Mouse (Mus musculus): ENCODE data around the gene Sox15.
"Not testable (repeated sequence)": the region's sequence is repeated elsewhere in the genome, so short reads cannot be mapped to it uniquely, and the experiment has no call there.

The Sox15 gene

DNA sequence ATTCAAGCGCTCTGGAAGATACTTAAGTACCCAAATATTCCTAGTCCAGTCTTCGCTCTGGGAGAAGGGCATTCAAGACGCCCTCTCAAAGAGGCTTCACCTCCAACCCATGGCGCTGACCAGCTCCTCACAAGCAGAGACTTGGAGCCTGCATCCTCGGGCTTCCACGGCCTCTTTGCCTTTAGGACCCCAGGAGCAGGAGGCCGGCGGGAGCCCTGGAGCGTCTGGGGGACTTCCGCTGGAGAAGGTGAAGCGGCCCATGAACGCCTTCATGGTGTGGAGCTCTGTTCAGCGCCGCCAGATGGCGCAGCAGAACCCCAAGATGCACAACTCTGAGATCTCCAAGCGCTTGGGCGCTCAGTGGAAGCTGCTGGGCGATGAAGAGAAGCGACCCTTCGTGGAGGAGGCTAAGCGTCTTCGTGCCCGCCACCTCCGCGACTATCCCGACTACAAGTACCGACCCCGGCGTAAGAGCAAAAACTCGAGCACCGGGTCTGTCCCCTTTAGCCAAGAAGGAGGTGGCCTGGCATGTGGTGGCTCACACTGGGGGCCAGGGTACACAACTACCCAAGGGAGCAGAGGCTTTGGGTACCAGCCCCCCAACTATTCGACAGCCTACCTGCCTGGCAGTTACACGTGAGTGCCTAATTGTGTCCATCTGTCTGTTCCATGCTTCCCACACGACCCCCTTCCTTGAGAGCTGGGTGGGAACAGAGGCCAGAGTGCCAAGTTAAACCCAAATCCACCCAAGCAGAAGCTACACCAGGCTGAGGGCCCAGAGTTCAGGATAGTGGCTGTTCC lies at the start of gene Sox15:
Gene Sox15 (plus strand): TSS at position 51 of the 801 bp plus-strand sequence.
- peak; percentile 90 for DNase-seq (ENCODE audit: low read depth, low spot score)

GRCm38 (mm10) chr11:69605726-69606490 lies 49.2 kb upstream of the Sox15 start, which contains the start of gene Atp1b2:
Gene Atp1b2, minus strand, starts transcription at chr11:69605942.
- peak; percentile 92 for DNase-seq (ENCODE audit: low read depth, low spot score)

- no peak for DNase-seq (ENCODE audit: low read depth, low spot score)
These were observed 48.7 kb upstream of the Sox15 start for GRCm38 (mm10) chr11:69606491-69606795.

GRCm38 (mm10) chr11:69606832-69607231 lies 48.3 kb upstream of the Sox15 start:
- DNase-seq (ENCODE audit: low read depth, low spot score), result no peak

DNA sequence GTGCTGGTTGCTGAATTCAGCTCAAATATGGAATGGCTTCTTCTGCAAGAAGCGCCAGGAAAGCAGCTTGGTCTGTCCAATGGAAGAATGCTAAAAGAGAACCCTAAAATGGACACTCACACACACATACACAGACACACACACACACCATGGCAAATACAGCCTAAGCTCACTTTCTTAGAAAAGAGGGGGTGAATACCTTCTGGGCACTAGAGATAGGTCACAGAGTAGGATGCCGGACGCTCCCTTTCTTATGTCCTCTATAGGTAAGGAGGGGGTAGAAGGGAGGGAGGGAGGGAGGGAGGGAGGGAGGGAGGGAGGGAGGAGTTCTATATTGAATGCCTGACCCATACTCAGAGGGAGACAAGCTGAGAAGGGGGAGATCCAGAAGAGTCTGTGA lies 46.6 kb upstream of the Sox15 start:
- no peak for DNase-seq (ENCODE audit: low read depth, low spot score)

DNA sequence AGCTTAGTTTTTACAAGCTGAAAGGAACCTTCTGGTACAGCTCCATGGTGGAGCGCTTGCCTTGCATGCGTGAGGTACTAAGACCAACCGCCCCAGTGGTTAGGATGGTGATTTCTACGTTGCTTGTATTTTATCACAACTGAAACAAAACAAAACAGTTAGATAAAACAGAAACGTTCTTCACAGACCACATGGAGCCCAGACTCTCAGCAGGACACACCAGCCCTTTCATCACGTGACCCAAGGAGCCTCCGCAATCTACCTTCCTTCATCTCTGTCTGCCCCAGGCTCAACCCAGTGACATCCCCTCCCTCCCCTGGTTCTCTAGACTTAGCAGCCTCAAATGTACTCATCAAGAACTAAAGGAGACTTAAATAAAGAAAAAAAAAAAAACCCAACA lies 45.7 kb upstream of the Sox15 start:
- DNase-seq (ENCODE audit: low read depth, low spot score), result no peak

GRCm38 (mm10) chr11:69610899-69611298 lies 44.2 kb upstream of the Sox15 start:
- no peak for DNase-seq (ENCODE audit: low read depth, low spot score)

GRCm38 (mm10) chr11:69613553-69614256 lies 41.4 kb upstream of the Sox15 start:
- peak; percentile 87 for DNase-seq (ENCODE audit: low read depth, low spot score)

- DNase-seq (ENCODE audit: low read depth, low spot score), result not testable (repeated sequence)
These were observed 40.9 kb upstream of the Sox15 start for GRCm38 (mm10) chr11:69614257-69614588.

- DNase-seq (ENCODE audit: low read depth, low spot score), result no peak
These were observed 38.3 kb upstream of the Sox15 start for GRCm38 (mm10) chr11:69616781-69617180.

DNA sequence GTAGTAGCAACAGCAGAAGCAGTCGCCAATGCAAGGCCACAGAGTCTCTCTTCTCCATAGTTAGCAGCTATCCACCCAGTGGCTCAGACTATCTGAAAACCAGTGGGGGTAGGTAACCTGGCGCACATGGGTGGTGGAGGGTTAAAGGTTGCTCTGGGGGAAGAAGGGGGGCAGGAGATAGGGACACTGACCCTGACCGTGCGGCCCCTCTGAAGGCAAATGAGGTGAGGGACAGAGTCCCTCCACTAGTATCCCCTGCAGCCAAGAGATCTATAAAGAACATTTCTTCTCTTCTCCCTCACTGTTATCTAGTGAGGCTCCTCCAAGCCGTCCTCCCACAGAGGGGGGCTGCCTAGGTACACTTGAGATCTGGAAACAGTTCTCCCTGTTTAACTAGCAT lies 37.3 kb upstream of the Sox15 start, which contains the start of gene Shbg:
Gene Shbg (minus strand): TSS at position 101 of the 400 bp plus-strand sequence.
- no peak for DNase-seq (ENCODE audit: low read depth, low spot score)

GRCm38 (mm10) chr11:69620394-69621081 lies 34.6 kb upstream of the Sox15 start:
- no peak for DNase-seq (ENCODE audit: low read depth, low spot score)

DNA sequence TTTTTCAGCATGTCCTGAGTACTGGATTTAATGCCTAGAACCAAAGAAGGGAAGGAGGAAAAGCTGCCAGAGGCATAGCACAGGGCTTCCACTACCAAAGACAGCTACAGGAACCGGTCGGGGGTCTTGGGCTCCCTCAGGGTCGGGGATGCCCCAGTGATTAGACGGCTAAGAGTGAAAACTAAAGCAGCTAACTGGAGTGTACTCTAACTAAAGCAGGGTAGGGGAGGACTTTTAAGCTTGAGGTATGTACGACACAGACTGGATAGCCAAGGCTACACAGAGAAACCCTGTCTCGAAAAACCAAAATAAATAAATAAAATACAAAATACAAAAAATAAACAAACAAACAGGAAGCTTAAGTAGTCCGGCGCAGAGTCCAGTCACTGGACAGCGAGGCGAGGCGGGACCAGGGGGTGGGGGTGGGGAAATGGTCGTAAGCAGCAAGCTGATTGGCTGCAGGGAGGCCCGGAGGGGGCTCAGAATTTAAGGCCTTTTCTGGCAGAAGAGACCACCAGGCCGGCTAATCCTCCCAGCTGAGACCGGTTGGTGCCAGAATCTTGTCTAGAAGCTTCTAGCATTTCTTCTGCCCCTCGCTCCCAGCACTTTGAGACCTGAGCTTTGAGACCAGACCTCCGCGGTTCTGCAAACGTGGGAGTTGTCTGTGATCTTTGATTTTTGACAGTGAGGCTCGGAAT lies 33.4 kb upstream of the Sox15 start, which contains the start of gene Sat2:
Gene Sat2 (plus strand): TSS at position 454 of the 698 bp plus-strand sequence.
- no peak for DNase-seq (ENCODE audit: low read depth, low spot score)

- no peak for DNase-seq (ENCODE audit: low read depth, low spot score)
These were observed 32.7 kb upstream of the Sox15 start for GRCm38 (mm10) chr11:69622406-69622805.

DNA sequence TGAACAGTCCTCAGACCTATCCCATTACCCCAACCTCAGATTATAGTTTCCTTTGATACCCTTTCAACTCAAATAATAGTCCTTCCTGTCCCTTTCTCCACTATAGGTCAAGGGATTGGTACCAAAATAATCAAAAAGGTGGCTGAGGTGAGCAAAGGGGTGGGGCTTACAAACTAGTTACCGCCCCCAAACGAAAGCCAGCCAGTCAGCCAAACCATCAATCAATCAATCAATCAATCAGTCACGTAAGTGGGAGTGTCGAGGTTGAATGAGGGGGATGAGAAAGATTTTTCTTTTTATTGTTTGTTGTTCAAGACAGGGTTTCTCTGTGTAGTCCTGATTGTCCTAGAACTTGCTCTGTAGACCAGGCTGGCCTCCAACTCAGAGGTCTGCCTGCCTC lies 32.1 kb upstream of the Sox15 start:
- no peak for DNase-seq (ENCODE audit: low read depth, low spot score)

GRCm38 (mm10) chr11:69624339-69624738 lies 30.8 kb upstream of the Sox15 start:
- not testable (repeated sequence) for DNase-seq (ENCODE audit: low read depth, low spot score)

- peak; percentile 87 for DNase-seq (ENCODE audit: low read depth, low spot score)
These were observed 26.8 kb upstream of the Sox15 start for GRCm38 (mm10) chr11:69628286-69628685.

GRCm38 (mm10) chr11:69629802-69630201 lies 25.3 kb upstream of the Sox15 start:
- DNase-seq (ENCODE audit: low read depth, low spot score), result peak; percentile 70

GRCm38 (mm10) chr11:69632284-69633089 lies 22.6 kb upstream of the Sox15 start, which contains the start of gene Fxr2:
Gene Fxr2, plus strand, starts transcription at chr11:69632990.
- DNase-seq (ENCODE audit: low read depth, low spot score), result peak; percentile 100
